Mouse (Mus musculus) gastrocnemius, adult 18-20 months (tissue): ENCODE measurements around the gene Adamts17. TPM values are rescaled to one million over a fixed set of nuclear protein-coding genes. Genes with fewer than 3 reads are reported as not detected.

Experiments
- DNase-seq: peaks from one replicate; pipeline ENCODE4 v3.0.0; 2021; ENCODE audit warnings: low spot score
- total RNA-seq, 2 experiments: library from RNA; stranded (reverse); gene quantifications; 2 replicates each; pipeline ENCODE4 v1.2.3; 2021

Gene Adamts17
- total RNA-seq, 2 experiments from 2014 or later, result 0.50 TPM; not detected in 1

DNA sequence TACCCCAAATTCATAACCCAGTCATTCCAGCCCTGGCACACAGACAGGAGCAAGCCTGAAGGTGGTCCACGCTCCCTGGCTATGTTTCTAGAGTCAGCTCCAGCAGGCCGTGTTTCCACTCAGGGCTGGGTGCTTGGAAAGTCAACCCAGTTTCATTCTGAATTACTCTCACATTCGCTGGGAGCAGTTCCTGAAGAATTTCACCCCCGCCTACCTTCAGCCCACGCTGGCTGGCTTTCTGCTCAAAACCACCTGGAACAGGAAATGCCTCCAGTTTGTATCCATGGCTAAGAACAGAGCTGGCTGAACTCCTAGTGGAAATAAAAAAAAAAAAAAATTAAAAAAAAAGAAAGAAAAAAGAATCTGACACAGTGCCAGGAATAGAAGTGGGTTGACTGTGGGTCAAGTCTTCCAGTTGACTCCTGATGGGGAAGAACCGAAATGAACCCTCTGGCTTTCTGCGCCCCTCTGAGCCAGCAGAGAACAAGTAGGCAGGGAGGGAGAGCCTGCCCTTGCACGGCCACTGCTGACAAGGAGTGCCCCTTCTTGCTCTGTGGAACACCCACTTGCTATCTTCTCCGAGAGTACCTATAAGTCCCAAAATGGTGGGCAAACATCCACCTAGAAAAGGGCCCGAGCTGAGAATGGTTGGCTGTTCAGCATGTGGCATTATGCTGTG lies 225.2 kb downstream of the Adamts17 start:
- DNase-seq, result no peak

- DNase-seq, result no peak
Measured at GRCm38 (mm10) chr7:67065631-67066030, 226.1 kb downstream of the Adamts17 start.

- no peak for DNase-seq
Measured at GRCm38 (mm10) chr7:67072015-67072685, 232.6 kb downstream of the Adamts17 start.

DNA sequence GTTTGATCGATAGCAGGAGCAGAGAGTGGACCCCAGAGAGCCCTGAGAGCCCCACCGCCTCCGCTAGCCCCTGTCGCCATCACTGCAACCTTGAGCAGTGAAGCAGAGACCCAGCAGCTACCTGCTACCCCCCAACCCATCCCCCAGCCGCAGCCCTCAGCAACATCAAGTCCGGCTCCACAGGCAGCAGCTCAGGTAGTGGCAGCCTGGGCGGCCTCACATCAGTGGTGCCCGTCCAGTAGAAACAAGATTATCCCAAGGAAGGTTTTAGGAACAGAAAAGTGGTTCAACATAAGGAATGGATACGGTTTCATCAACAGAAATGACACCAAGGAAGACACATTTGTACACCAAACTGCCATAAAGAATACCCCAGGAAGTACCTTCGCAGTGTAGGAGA lies 243.2 kb downstream of the Adamts17 start:
- DNase-seq, result no peak

GRCm38 (mm10) chr7:67087759-67088158 lies 248.2 kb downstream of the Adamts17 start:
- no peak for DNase-seq

DNA sequence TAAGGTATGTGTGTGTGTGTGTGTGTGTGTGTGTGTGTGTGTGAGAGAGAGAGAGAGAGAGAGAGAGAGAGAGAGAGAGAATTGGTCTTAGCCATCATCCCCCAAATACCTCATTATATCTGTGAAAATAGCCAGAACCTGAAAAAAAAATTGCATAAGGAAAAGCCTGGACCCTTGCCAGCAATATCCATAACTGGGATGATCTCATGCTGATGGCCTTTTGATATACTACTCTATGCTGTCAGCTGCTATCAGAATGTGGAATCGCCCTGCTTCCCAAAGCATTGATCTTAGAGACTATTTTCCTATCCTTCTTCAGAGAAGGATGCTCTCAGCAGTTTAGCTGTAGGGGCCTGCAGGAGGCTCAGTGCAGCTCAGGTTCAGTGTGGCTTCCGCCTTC lies 257.6 kb downstream of the Adamts17 start:
- no peak for DNase-seq

DNA sequence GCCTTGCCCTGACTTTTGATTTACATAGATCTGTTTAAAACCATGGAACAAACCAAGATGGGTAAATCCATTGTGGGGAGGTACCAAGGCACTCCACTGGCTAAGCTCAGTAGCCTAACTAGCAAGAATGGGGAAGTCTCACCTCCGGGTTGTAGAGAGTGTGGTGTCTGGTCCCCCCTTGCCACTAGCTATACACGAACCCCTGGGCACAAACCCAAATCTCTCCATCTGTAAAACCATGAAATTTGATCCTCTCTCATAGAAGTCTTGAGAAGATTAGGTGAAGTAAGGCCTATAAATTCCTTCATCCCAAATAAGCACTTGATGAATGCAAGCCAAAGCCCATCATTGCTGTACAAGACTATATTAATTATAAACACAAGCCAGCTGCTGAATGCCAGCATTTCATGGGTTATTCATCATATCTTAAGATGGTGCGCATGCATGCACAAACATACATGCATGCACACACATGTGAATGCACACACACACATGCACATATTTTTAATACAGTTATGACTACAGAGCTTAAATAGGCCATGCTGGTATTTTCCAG lies 262.0 kb downstream of the Adamts17 start:
- no peak for DNase-seq

GRCm38 (mm10) chr7:67110551-67111159 lies 271.1 kb downstream of the Adamts17 start:
- DNase-seq, result no peak

DNA sequence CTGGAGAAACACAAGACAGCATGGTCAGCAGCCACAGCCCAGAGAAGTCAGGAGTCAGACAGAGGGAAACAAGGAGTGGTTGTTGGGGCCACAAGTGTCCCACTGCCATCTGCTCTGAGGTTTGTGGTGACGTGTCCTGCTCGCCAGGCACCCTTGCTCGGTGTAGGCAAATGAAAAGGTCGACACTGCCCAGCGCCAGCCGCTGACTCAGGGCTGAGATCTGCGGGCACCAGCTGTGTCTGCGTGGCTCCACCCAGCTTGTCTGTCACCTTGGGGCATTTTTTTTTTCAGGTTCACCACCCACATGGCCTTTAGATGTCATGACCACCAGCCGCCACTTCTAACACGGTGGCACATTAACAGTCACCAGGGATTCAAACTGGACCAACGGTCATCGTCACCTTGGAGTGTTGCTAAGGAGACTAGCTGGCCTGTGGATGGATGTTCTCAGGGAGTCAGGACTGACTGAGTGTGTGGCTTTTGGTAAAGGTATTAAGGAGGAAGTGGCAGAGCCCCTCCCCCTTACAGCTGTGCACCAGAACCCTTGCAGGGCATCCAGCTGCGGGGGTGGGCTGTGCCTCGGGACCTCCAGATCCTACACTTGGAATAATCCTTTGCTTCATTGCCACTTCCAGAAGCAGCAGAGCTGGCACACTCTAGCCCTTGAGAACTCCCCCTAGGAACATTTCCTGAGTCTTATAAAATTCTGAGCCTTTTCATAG lies 273.1 kb downstream of the Adamts17 start:
- DNase-seq, result no peak

DNA sequence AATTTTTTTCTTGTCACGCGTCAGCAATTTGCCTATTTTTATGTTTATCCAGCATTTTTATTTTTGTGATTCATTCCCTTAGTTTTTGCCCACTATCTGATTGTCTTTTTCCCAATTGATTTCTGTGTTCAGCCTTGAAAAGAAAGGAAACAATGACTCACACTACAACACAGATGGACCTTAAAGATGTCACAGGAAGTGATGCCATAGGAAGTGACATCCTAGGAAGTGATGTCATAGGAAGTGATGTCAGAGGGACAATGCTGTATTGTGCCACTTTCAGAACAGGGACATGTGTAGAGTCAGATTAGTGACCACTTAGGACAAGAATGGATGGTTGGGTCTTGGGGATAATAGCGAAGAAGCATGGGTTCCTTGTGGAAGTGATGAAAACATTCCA lies 274.5 kb downstream of the Adamts17 start:
- DNase-seq, result no peak

DNA sequence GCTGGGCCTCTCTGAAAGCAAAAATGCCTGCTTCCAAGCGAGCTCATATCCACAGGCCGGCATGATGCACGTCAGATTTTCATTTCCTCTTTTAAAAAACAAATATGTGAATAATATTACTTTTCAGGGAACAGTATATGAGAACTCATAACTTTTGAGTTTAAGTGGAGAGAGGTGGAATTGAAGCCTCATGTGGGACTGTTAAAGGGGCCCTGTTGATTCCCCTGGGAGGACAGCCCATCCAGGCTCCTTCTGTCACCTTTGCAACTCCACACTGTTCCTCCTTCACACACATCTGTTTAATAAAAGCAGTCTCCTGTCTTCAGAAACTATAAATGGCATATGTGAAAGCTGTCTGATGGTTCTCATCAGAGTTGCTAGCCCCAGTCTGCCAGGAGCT lies 275.5 kb downstream of the Adamts17 start:
- no peak for DNase-seq

DNA sequence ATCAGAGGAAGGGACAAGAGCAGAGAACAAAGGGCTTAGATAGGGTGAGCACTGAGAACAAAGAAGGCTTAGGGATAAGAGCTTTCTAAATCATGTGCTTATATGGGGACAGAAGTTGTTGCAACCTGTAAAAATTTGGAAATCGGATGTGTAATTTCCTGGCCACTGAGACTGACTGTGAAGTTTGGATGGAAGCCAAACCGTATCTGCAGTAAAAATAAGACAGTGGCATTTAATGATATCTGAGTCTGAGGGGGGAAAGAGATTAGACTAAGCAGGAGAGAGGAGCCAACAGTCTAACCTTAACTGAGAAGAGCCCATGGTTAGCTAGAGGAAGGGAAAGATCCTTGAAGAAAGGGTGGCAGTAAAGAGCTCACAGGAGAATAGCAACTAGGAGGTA lies 295.6 kb downstream of the Adamts17 start:
- DNase-seq, result no peak

GRCm38 (mm10) chr7:67142347-67143015 lies 302.9 kb downstream of the Adamts17 start:
- no peak for DNase-seq

DNA sequence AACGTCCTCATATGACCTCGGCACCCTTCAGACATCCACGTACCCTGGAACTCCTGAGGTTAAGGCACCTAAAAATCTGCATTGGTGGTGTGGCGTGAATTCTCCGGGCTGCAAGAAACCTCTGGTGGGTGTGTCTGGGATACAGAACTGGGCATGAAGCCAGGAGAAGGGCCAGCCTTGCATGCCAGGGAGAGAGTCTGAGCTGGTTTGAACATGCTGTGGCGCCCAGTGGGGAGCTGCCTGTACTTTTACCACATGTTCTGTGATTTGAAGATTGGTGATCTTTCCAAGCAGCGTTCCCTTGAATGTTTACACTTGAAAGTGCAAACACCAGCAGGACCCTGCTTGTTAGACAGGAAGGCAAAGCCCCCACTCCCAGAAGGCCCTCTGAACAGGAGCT lies 306.2 kb downstream of the Adamts17 start:
- no peak for DNase-seq

GRCm38 (mm10) chr7:67146151-67146550 lies 306.6 kb downstream of the Adamts17 start:
- no peak for DNase-seq

DNA sequence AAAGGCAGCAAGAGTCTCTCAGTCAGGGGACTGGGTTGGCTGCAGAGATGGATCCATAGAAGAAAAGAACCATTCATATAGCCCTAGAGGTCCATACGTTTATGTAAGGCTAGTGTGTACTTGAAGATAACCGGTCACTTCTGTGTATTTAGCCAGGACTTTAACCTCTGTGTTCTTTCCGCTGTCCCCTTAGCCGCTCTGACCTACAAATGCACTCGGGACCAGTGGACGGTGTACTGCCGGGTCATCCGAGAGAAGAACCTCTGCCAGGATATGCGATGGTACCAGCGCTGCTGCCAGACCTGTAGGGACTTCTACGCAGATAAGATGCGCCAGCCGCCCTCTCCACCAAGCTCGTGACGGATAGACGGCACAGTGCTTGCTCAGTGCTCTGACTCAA lies 310.2 kb downstream of the Adamts17 start:
- no peak for DNase-seq

GRCm38 (mm10) chr7:67152626-67153025 lies 313.1 kb downstream of the Adamts17 start:
- DNase-seq, result no peak

DNA sequence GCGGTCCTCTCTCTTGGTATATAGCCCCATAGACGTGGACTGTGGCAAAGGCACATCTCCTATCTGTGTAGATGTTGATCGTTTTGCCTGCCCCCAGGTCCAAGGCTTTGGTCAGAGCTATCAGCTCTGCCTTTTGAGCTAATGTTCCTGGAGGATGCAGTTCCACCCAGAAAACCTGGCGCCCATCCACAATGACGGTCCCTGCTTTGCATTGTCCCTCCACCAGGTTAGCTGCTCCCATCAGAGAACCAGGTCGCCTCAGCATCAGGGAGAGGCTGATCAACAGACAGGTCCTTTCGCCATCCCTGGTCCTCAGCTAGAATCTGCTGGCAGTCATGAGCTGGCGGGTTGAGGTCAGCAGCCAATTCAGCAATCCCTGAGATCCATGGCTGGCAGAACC lies 322.6 kb downstream of the Adamts17 start:
- DNase-seq, result no peak

DNA sequence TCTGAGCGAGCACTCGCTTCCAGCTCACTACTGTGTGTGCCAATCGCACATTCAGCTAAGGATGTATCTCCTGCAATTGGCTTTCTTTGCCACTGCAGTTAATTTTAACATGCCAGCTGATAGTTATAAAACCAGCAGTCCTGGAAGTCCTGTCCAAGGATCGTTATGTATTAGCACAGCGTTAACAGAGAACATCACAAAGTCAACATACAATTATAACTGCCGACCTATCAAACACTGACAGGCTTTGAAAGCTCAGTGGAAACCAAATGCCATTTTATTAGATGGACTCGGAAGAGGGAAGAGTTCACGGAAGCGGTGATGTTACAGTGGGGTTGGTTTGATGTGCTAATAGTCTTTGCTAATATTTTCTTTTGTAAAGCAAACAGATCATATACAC lies 328.8 kb downstream of the Adamts17 start:
- DNase-seq, result no peak

GRCm38 (mm10) chr7:67168763-67169569 lies 329.4 kb downstream of the Adamts17 start:
- DNase-seq, result no peak
